Mouse (Mus musculus) 3134 (cell line): ENCODE results near the gene Mcat.
A peak's percentile ranks its signal among the peaks of the same experiment; 100 is the strongest.

Source experiments
- DNase-seq: peaks from one replicate; pipeline ENCODE4 v3.0.0-alpha.2; 2011; ENCODE audit warnings: low spot score; ENCODE audit not compliant: insufficient read length; ENCODE audit errors: extremely low read depth

Mcat gene

GRCm38 (mm10) chr15:83576651-83577050 lies 13.1 kb upstream of the Mcat start:
- no peak for DNase-seq

DNA sequence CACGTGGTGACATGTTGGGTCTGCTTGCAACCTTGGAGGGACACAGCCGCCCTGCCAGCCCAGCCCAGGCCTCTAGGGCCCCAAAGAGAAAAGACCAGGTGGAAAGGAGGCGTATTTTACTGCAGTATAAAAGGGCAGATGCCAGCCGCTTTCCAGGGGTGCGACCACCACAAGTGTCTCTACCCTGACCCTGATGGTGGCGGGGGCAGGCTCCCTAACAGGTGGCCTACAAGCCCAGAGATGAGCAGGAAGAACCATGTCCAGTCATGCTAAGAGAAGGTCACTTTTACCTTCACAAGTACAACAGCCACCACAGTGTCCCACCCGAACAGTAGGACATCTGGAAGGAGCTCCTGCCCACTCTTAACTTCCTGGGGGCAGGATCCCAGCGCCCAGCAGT lies 12.0 kb upstream of the Mcat start:
- DNase-seq = no peak

- peak; percentile 82 for DNase-seq
Measured at GRCm38 (mm10) chr15:83574731-83575351, 11.3 kb upstream of the Mcat start.

- DNase-seq = no peak
Measured at GRCm38 (mm10) chr15:83573606-83574005, 10.0 kb upstream of the Mcat start.

- no peak for DNase-seq
Measured at GRCm38 (mm10) chr15:83572132-83572531, 8.5 kb upstream of the Mcat start.

GRCm38 (mm10) chr15:83571636-83572035 lies 8.0 kb upstream of the Mcat start:
- DNase-seq = peak; percentile 79

DNA sequence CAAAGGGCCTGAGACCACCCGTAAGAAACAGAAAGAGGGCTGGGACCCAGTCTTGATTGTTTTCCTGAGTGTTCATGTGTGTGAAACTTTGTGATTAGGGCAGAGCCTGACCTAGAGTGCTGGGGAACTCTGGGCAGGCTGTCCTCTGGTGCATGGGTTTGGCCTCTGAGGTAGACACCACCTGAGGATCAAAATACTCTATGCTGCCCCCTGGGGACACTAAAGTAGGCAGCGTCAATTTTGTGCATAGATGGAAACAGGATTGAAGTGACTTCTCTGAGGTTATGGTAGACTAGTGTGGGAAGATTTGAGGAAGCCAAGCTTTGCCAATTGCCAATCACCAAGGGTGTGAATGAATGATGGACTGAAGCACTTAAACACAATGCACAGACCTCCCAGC lies 7.1 kb upstream of the Mcat start:
- DNase-seq = no peak

DNA sequence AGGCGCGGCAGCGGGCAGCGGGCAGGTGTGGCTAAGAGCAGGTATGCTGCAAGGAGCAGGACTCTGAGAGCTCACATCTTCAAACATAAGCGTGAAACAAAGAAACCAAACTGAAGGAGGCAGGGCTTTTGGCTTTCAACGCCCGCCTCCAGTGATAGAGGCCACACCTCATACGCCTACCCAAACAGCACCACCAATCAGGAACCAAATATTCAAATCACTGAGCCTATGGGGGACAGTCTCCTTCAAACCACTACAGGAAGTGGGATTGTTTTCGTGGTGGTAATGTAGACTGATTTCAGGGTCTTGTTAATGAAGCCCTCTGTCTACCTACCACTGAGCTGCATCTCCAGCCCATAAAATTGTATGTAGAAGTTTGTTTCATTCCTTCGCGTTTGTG lies 6.1 kb upstream of the Mcat start:
- no peak for DNase-seq

GRCm38 (mm10) chr15:83568544-83568943 lies 5.0 kb upstream of the Mcat start:
- no peak for DNase-seq

GRCm38 (mm10) chr15:83567728-83568127 lies 4.1 kb upstream of the Mcat start:
- DNase-seq = peak; percentile 54

- peak; percentile 60 for DNase-seq
Measured at GRCm38 (mm10) chr15:83566006-83566405, 2.4 kb upstream of the Mcat start.

GRCm38 (mm10) chr15:83565434-83565833 lies 1.8 kb upstream of the Mcat start:
- peak; percentile 64 for DNase-seq

GRCm38 (mm10) chr15:83563857-83564651 lies 467 bp upstream of the Mcat start:
- DNase-seq = peak; percentile 53

GRCm38 (mm10) chr15:83562626-83563270 lies 839 bp downstream of the Mcat start:
- peak; percentile 73 for DNase-seq

- no peak for DNase-seq
Measured at GRCm38 (mm10) chr15:83560941-83561477, 2.6 kb downstream of the Mcat start.

DNA sequence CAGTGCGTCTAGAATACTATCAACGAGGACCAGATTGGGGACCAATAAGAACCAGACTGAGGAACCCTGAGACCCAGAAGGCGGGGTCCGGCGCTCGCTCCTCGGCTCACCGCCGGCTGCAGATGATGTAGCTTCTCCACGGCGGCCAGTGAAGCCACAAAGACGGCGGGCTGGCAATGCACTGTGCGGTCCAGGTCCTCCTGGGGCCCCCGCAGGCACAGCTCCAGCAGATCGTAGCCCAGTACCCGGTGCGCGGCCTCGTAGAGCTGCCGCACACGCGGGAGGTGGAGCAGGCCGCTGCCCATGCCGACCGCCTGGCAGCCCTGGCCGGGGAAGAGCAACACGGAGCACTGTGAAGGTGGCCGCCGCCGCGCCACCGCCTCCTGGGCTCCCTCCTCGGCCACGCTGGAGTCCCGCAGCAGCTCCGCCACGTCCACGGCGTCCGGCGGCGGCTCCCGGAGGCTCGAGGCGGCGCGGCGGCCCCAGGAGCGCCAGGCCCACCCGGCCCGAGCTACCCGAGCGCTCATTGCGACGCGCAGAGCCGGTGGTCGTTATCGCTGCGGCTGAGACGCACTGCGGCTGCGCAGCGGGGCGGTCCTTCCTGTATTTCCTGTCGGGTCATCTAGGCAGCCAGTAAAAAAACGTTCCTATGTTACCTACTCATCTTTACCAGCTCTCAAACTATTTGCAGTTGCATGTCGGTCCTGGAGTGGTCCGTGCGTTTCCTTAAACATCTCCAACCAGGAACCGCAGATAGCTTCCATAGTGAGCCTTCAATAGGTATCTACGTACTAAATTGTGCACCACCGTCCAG lies 8.2 kb downstream of the Mcat start:
- DNase-seq = peak; percentile 86

GRCm38 (mm10) chr15:83553831-83554230 lies 9.8 kb downstream of the Mcat start:
- DNase-seq = no peak

DNA sequence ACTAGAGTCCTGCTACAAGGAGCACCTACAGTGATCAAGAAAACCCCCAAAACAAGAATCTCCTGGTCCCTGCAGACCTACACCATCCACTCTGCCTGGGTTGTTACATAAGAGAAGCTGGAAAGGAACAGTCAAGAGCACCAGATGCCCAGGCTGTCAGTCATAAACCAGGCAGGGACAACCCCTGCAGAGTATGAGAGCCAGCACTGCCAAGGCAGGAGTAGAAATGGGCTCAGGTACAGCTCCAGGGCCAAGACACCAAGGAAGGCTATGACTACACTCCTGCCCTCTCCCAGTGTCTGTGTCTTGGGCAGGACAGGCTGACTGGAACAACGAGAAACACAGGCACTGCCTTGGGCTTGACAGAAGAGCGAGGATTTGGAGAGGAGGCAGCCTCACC lies 13.4 kb downstream of the Mcat start:
- DNase-seq = no peak

DNA sequence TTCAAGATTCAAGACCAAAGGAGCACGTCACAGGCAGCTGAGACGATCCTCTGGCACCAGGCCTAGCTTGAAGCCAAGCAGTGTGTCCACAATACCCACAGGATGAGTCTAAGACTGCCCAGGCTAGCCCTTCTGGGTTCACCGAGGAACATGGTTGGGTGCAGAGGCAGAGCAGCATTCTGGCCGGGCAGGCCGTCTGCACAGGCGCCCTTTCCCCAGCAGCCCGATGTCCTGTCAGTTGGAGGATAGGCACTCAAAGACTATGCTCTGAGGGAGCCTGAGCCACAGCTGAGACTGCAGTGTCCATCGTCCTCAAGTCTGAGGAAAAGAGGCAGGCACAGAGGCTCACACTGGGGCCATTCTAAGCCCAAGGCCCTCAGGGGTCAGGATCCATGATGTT lies 16.4 kb downstream of the Mcat start:
- no peak for DNase-seq

GRCm38 (mm10) chr15:83546029-83546428 lies 17.6 kb downstream of the Mcat start:
- no peak for DNase-seq
